Mouse (Mus musculus): Measurements from ENCODE around the gene Adh7. TPM values are rescaled to one million over a fixed set of nuclear protein-coding genes. Genes with fewer than 3 reads are reported as not detected.

The Adh7 gene
- total and polyA plus RNA-seq, 2 experiments from 2014 or later: 1.0 to 1.6 TPM

- H3K36me3 ChIP-seq (ENCODE audit: insufficient read depth): no peaks in the 10 kb centered on the region
- H3K4me1 ChIP-seq (ENCODE audit: insufficient read depth): no peaks in the 10 kb centered on the region
- WGBS: 88% methylated on average over 7 of the region's 7 CpGs
- no peaks in the 10 kb centered on the region for H3K9me3 ChIP-seq (ENCODE audit: low read length)
- ATAC-seq: no peak
- H3K27me3 ChIP-seq (ENCODE audit: insufficient read depth, low read length): no peaks in the 10 kb centered on the region
- no peak for TF ChIP-seq CTCF (IDR thresholded peaks at IDR 0.05; ENCODE audit: low read depth)
- no peak overlapping the region for H3K27ac ChIP-seq (ENCODE audit: low read depth, low read length)
- H3K9ac ChIP-seq: no peak overlapping the region
- no peak overlapping the region for H3K4me3 ChIP-seq (ENCODE audit: low read depth, low read length)
- H3K4me2 ChIP-seq (ENCODE audit: low read depth): no peak overlapping the region
- DNase-seq: no peak
These were observed 25.3 kb upstream of the Adh7 start for GRCm38 (mm10) chr3:138192260-138192659.

- Histone ChIP-seq H3K9ac (no peak within 1 kb of the TSS), H3K36me3 (ENCODE audit: insufficient read depth) (no peaks in the 10 kb centered on the region), H3K4me3 (ENCODE audit: low read depth, low read length) (no peak within 1 kb of the TSS), H3K4me1 (ENCODE audit: insufficient read depth) (no peaks in the 10 kb centered on the region), H3K27me3 (ENCODE audit: insufficient read depth, low read length) (no peaks in the 10 kb centered on the region), H3K9me3 (ENCODE audit: low read length) (no peaks in the 10 kb centered on the region), H3K27ac (ENCODE audit: low read depth, low read length) (no peak within 1 kb of the TSS), H3K4me2 (ENCODE audit: low read depth) (no peak within 1 kb of the TSS)
- ATAC-seq (no peak), DNase-seq (no peak)
- no peak for TF ChIP-seq CTCF (IDR thresholded peaks at IDR 0.05; ENCODE audit: low read depth)
- 87% methylated on average over 15 of the region's 15 CpGs for WGBS
These were observed 23.8 kb upstream of the Adh7 start, which contains the start of gene 4930579F01Rik for GRCm38 (mm10) chr3:138193683-138194302. TSS of gene 4930579F01Rik (minus strand) at chr3:138193825.

GRCm38 (mm10) chr3:138197093-138197492 lies 20.5 kb upstream of the Adh7 start:
- DNase-seq: no peak
- no peak overlapping the region for H3K4me2 ChIP-seq (ENCODE audit: low read depth)
- H3K4me3 ChIP-seq (ENCODE audit: low read depth, low read length): no peak overlapping the region
- H3K9me3 ChIP-seq (ENCODE audit: low read length): no peaks in the 10 kb centered on the region
- 84% methylated on average over 14 of the region's 14 CpGs for WGBS
- no peaks in the 10 kb centered on the region for H3K4me1 ChIP-seq (ENCODE audit: insufficient read depth)
- H3K9ac ChIP-seq: no peak overlapping the region
- no peaks in the 10 kb centered on the region for H3K36me3 ChIP-seq (ENCODE audit: insufficient read depth)
- H3K27me3 ChIP-seq (ENCODE audit: insufficient read depth, low read length): no peaks in the 10 kb centered on the region
- no peak for ATAC-seq
- H3K27ac ChIP-seq (ENCODE audit: low read depth, low read length): no peak overlapping the region
- no peak for TF ChIP-seq CTCF (IDR thresholded peaks at IDR 0.05; ENCODE audit: low read depth)

- no peak overlapping the region for H3K4me3 ChIP-seq (ENCODE audit: low read depth, low read length)
- ATAC-seq (peak; percentile 10; the same call in 1 of the 2 replicates), DNase-seq (no peak)
- H3K4me1 ChIP-seq (ENCODE audit: insufficient read depth): no peaks in the 10 kb centered on the region
- no peaks in the 10 kb centered on the region for H3K9me3 ChIP-seq (ENCODE audit: low read length)
- H3K9ac ChIP-seq: no peak overlapping the region
- 68% methylated on average over 9 of the region's 9 CpGs for WGBS
- H3K27ac ChIP-seq (ENCODE audit: low read depth, low read length): no peak overlapping the region
- no peaks in the 10 kb centered on the region for H3K36me3 ChIP-seq (ENCODE audit: insufficient read depth)
- no peak overlapping the region for H3K4me2 ChIP-seq (ENCODE audit: low read depth)
- no peak for TF ChIP-seq CTCF (IDR thresholded peaks at IDR 0.05; ENCODE audit: low read depth)
- H3K27me3 ChIP-seq (ENCODE audit: insufficient read depth, low read length): no peaks in the 10 kb centered on the region
These were observed 20.0 kb upstream of the Adh7 start for GRCm38 (mm10) chr3:138197556-138197955.

GRCm38 (mm10) chr3:138197973-138198721 lies 19.4 kb upstream of the Adh7 start:
- Histone ChIP-seq H3K4me1 (ENCODE audit: insufficient read depth) (no peaks in the 10 kb centered on the region), H3K9ac (peak overlapping the region; percentile 45), H3K36me3 (ENCODE audit: insufficient read depth) (no peaks in the 10 kb centered on the region), H3K4me2 (ENCODE audit: low read depth) (peak overlapping the region; percentile 55), H3K9me3 (ENCODE audit: low read length) (no peaks in the 10 kb centered on the region), H3K27me3 (ENCODE audit: insufficient read depth, low read length) (no peaks in the 10 kb centered on the region), H3K4me3 (ENCODE audit: low read depth, low read length) (peak overlapping the region; percentile 31), H3K27ac (ENCODE audit: low read depth, low read length) (no peak overlapping the region)
- 22% methylated on average over 20 of the region's 20 CpGs for WGBS
- DNase-seq: peak; percentile 95
- TF ChIP-seq CTCF (IDR thresholded peaks at IDR 0.05; ENCODE audit: low read depth): peak; percentile 96
- peak; percentile 98 for ATAC-seq

GRCm38 (mm10) chr3:138198722-138199068 lies 18.9 kb upstream of the Adh7 start:
- DNase-seq: no peak
- Histone ChIP-seq H3K4me1 (ENCODE audit: insufficient read depth) (no peaks in the 10 kb centered on the region), H3K36me3 (ENCODE audit: insufficient read depth) (no peaks in the 10 kb centered on the region), H3K9ac (peak overlapping the region; percentile 45; the same call in 1 of the 2 replicates), H3K4me2 (ENCODE audit: low read depth) (peak overlapping the region; percentile 55), H3K27me3 (ENCODE audit: insufficient read depth, low read length) (no peaks in the 10 kb centered on the region), H3K27ac (ENCODE audit: low read depth, low read length) (no peak overlapping the region), H3K9me3 (ENCODE audit: low read length) (no peaks in the 10 kb centered on the region), H3K4me3 (ENCODE audit: low read depth, low read length) (no peak overlapping the region)
- WGBS: 72% methylated on average over 7 of the region's 7 CpGs
- peak; percentile 23; the same call in 1 of the 2 replicates for ATAC-seq
- no peak for TF ChIP-seq CTCF (IDR thresholded peaks at IDR 0.05; ENCODE audit: low read depth)

- ATAC-seq (no peak), DNase-seq (no peak)
- Histone ChIP-seq H3K9me3 (ENCODE audit: low read length) (no peaks in the 10 kb centered on the region), H3K4me1 (ENCODE audit: insufficient read depth) (no peaks in the 10 kb centered on the region), H3K36me3 (ENCODE audit: insufficient read depth) (no peaks in the 10 kb centered on the region), H3K4me3 (ENCODE audit: low read depth, low read length) (no peak overlapping the region), H3K4me2 (ENCODE audit: low read depth) (no peak overlapping the region), H3K9ac (no peak overlapping the region), H3K27me3 (ENCODE audit: insufficient read depth, low read length) (no peaks in the 10 kb centered on the region), H3K27ac (ENCODE audit: low read depth, low read length) (no peak overlapping the region)
- no peak for TF ChIP-seq CTCF (IDR thresholded peaks at IDR 0.05; ENCODE audit: low read depth)
- 89% methylated on average over 3 of the region's 3 CpGs for WGBS
These were observed 8.7 kb upstream of the Adh7 start for GRCm38 (mm10) chr3:138208821-138209220.

All from forebrain, postnatal 0 days (tissue).